In genomic region chr14:116927341-116928315, GRCm38 (mm10) we compare ENCODE assay signal across 8 mouse cellular contexts. TPM values are rescaled to one million over a fixed set of nuclear protein-coding genes. Genes with fewer than 3 reads are reported as not detected.
DNase-seq lines count a peak whose midpoint lies in the region; ATAC-seq and TF ChIP-seq lines count a peak whose summit lies in the region.

No protein-coding gene starts in this region.

- peak overlapping the region; percentile 49 for H3ac ChIP-seq in myocyte (ENCODE audit: control insufficient read depth, insufficient read length)

- TF ChIP-seq POLR2A in myocyte (IDR thresholded peaks at IDR 0.05; ENCODE audit: insufficient read length, low read depth), result no peak

- no peaks in the 10 kb centered on the region for H3K36me3 ChIP-seq in heart, embryonic 12.5 days
- H3K36me3 ChIP-seq in embryonic facial prominence, embryonic 11.5 days (replicated peaks; ENCODE audit: control insufficient read depth, insufficient read depth, low read depth, low read length), result no peaks in the 10 kb centered on the region
- no peaks in the 10 kb centered on the region for H3K36me3 ChIP-seq in intestine, embryonic 15.5 days
- no peaks in the 10 kb centered on the region for H3K36me3 ChIP-seq in myocyte (ENCODE audit: control insufficient read depth, insufficient read depth)

- H3K79me2 ChIP-seq in myocyte (ENCODE audit: control insufficient read depth, insufficient read depth), result no peaks in the 10 kb centered on the region

- peak overlapping the region; percentile 97 for H3K4me2 ChIP-seq in heart, embryonic 12.5 days
- peak overlapping the region; percentile 66 for H3K4me2 ChIP-seq in embryonic facial prominence, embryonic 11.5 days (ENCODE audit: low read depth, low read length)
- peak overlapping the region; percentile 86 for H3K4me2 ChIP-seq in intestine, embryonic 15.5 days (replicated peaks)
- peak overlapping the region; percentile 84 for H3K4me2 ChIP-seq in myocyte (ENCODE audit: low read depth)

- no peak for DNase-seq in heart, postnatal 36 days
- DNase-seq in embryonic facial prominence, embryonic 11.5 days (ENCODE audit: low spot score), result peak; percentile 45
- DNase-seq in thymus, postnatal 14 days, result no peak
- DNase-seq in spleen, postnatal 14 days (ENCODE audit: low spot score in 2 of 2), result no peak
- no peak for DNase-seq in cerebellum, adult 18-20 months

- H3K27ac ChIP-seq in heart, embryonic 12.5 days (ENCODE audit: poor library complexity, severe bottlenecking), result peak overlapping the region; percentile 57; the same call in 1 of the 2 replicates
- peak overlapping the region; percentile 98 for H3K27ac ChIP-seq in embryonic facial prominence, embryonic 11.5 days (replicated peaks; ENCODE audit: low read depth, low read length)
- H3K27ac ChIP-seq in intestine, embryonic 15.5 days, result peak overlapping the region; percentile 95

- 0 out of 2 replicates have a peak overlapping the region, but pooled peaks have one; percentile 79 for H3K9ac ChIP-seq in heart, embryonic 12.5 days
- peak overlapping the region; percentile 98 for H3K9ac ChIP-seq in embryonic facial prominence, embryonic 11.5 days (replicated peaks; ENCODE audit: low read length)
- H3K9ac ChIP-seq in intestine, embryonic 15.5 days, result peak overlapping the region; percentile 81

- WGBS in heart, embryonic 12.5 days, result 2% methylated on average over 21 of the region's 21 CpGs
- WGBS in embryonic facial prominence, embryonic 11.5 days, result under 1% methylated on average over 21 of the region's 21 CpGs
- 1% methylated on average over 21 of the region's 21 CpGs for WGBS in intestine, embryonic 15.5 days

- intact Hi-C loops in heart, postnatal 36 days (cut with DNase I), result loop anchor here (5.0 kb wide), 2 partner anchors 205 to 1010 kb away; no protein-coding TSS in a partner anchor

- H3K9me3 ChIP-seq in heart, embryonic 12.5 days (replicated peaks), result no peaks in the 10 kb centered on the region
- H3K9me3 ChIP-seq in embryonic facial prominence, embryonic 11.5 days (replicated peaks; ENCODE audit: control insufficient read depth, low read length), result no peaks in the 10 kb centered on the region
- no peaks in the 10 kb centered on the region for H3K9me3 ChIP-seq in intestine, embryonic 15.5 days

- H3K4me3 ChIP-seq in heart, embryonic 12.5 days, result peak overlapping the region; percentile 72
- H3K4me3 ChIP-seq in embryonic facial prominence, embryonic 11.5 days (ENCODE audit: low read depth, low read length), result peak overlapping the region; percentile 88
- H3K4me3 ChIP-seq in intestine, embryonic 15.5 days (replicated peaks), result peak overlapping the region; percentile 82
- H3K4me3 ChIP-seq in myocyte, result peak overlapping the region; percentile 47

- no peak for ATAC-seq in heart, embryonic 12.5 days (ENCODE audit: insufficient number of reproducible peaks, low FRiP score)
- ATAC-seq in embryonic facial prominence, embryonic 11.5 days (replicated peaks; ENCODE audit: insufficient number of reproducible peaks, low FRiP score, low TSS enrichment, low read depth), result no peak
- ATAC-seq in intestine, embryonic 15.5 days, result no peak

- no peaks in the 10 kb centered on the region; the same call in 1 of the 2 replicates for H3K27me3 ChIP-seq in heart, embryonic 12.5 days (replicated peaks)
- H3K27me3 ChIP-seq in embryonic facial prominence, embryonic 11.5 days (ENCODE audit: control insufficient read depth, insufficient read depth, low read length), result no peaks in the 10 kb centered on the region
- no peaks in the 10 kb centered on the region for H3K27me3 ChIP-seq in intestine, embryonic 15.5 days (replicated peaks)
- no peaks in the 10 kb centered on the region for H3K27me3 ChIP-seq in myocyte (ENCODE audit: control insufficient read depth, insufficient read depth, insufficient read length)

- H3K4me1 ChIP-seq in heart, embryonic 12.5 days (replicated peaks), result peaks cover 10% of the 10 kb centered on the region
- no peaks in the 10 kb centered on the region for H3K4me1 ChIP-seq in embryonic facial prominence, embryonic 11.5 days (ENCODE audit: control insufficient read depth, insufficient read depth, low read length)
- peaks cover 4% of the 10 kb centered on the region; the same call in 1 of the 2 replicates for H3K4me1 ChIP-seq in intestine, embryonic 15.5 days (replicated peaks)

TF ChIP-seq in myocyte, 11 proteins besides CTCF, POLR2A, EP300 and RAD21:
- TF ChIP-seq E2F4 (IDR thresholded peaks at IDR 0.05; ENCODE audit: insufficient read depth) (no peak), POLR2AphosphoS2 (IDR thresholded peaks at IDR 0.05; ENCODE audit: insufficient read length, low read depth) (no peak), MYOD1 (IDR thresholded peaks at IDR 0.05; ENCODE audit: control insufficient read depth in 1 of 3, insufficient read length in 2 of 3, low read depth in 2 of 3) (no peak), TCF3 (IDR thresholded peaks at IDR 0.05; ENCODE audit: insufficient read length, low read depth) (no peak), USF1 (IDR thresholded peaks at IDR 0.05; ENCODE audit: low read depth) (no peak), TCF12 (IDR thresholded peaks at IDR 0.05; ENCODE audit: insufficient read depth, poor library complexity, severe bottlenecking) (no peak), SRF (IDR thresholded peaks at IDR 0.05; ENCODE audit: control insufficient read depth, insufficient read length, low read depth) (no peak), MAX (IDR thresholded peaks at IDR 0.05; ENCODE audit: low read depth) (no peak), REST (IDR thresholded peaks at IDR 0.05; ENCODE audit: insufficient read depth, insufficient read length) (no peak), MYOG (IDR thresholded peaks at IDR 0.05; ENCODE audit: control insufficient read depth in 1 of 3, insufficient read depth in 1 of 3, insufficient read length in 2 of 3, low read depth in 2 of 3) (no peak), CEBPB (IDR thresholded peaks at IDR 0.05; ENCODE audit: insufficient read depth, poor library complexity, severe bottlenecking) (no peak)

RNA-seq across cellular contexts. Expression of gene Gpc6, which starts 2.5 kb away (rescaled TPM):
- polyA plus RNA-seq in heart, embryonic 12.5 days (2016; fragmentation: Nextera tagmentation; extraction: Ambion mirVana), result 15.9 and 17.0 TPM in 2 replicates
- 10 to 100 TPM; 11.4 to 11.5 TPM for total RNA-seq in heart, postnatal 36 days (2021)
- polyA plus RNA-seq in embryonic facial prominence, embryonic 11.5 days (2014; fragmentation: Nextera tagmentation; extraction: Ambion mirVana), result 34.9 and 37.4 TPM in 2 replicates
- polyA plus RNA-seq in intestine, embryonic 15.5 days (2015; fragmentation: Nextera tagmentation; extraction: Ambion mirVana), result 37.2 and 37.6 TPM in 2 replicates
- polyA plus RNA-seq in myocyte (2012; fragmentation: generic; extraction: Trizol), result 5.0 TPM
